Mouse (Mus musculus): ENCODE measurements around the gene Strip2.

DNA sequence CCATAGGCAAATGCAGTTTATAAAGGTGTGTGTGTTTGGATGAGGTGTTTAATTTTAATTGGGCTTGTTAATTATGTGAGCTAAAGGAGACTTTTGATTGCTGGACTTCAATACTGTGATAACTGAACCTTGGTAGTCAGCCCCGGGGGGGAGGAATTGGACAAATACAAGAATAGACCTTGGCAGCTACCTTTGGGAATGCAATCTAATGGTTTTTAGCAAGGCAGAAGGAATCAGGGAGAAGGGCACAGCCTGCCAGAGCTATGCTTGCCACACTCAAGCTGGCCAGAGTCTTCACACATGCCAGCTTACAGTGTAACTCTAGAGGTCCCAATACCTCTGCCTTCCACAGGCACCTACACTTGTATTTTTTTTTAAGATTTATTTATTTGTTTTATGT lies 18.9 kb downstream of the Strip2 start:
- no peak for TF ChIP-seq TCF12 (IDR thresholded peaks at IDR 0.05; ENCODE audit: low read depth, low read length)
- no peak for TF ChIP-seq CTCF (IDR thresholded peaks at IDR 0.05 in 2 of 3, conservative IDR thresholded peaks at IDR 0.05 in 1 of 3; ENCODE audit: control insufficient read depth in 1 of 3, insufficient read depth in 1 of 3, low read depth in 2 of 3, low read length in 3 of 3, poor library complexity in 1 of 3, severe bottlenecking in 1 of 3)
- no peak for TF ChIP-seq EP300 (IDR thresholded peaks at IDR 0.05; ENCODE audit: low read depth in 1 of 2, low read length in 2 of 2)
- no peak for TF ChIP-seq POLR2A (IDR thresholded peaks at IDR 0.05; ENCODE audit: control insufficient read depth in 1 of 2, insufficient read depth in 1 of 2, low read depth in 1 of 2, low read length in 2 of 2, poor library complexity in 1 of 2)
- TF ChIP-seq GATA1 (IDR thresholded peaks at IDR 0.05; ENCODE audit: low read depth, low read length): no peak
